Mouse (Mus musculus) C2C12 (cell line): Measurements from ENCODE around the gene Dcbld2. TPM values are rescaled to one million over a fixed set of nuclear protein-coding genes. Genes with fewer than 3 reads are reported as not detected.

ENCODE experiments used
- H3K27me3 ChIP-seq: one replicate; pipeline ENCODE4 v1.6.1; 2011; ENCODE audit not compliant: control insufficient read depth, insufficient read depth, insufficient read length
- H3K36me3 ChIP-seq: one replicate; pipeline ENCODE4 v1.6.1; 2011; ENCODE audit not compliant: control insufficient read depth, insufficient read depth
- H3K4me3 ChIP-seq: one replicate; pipeline ENCODE4 v1.5.1; 2011; ENCODE audit warnings: mild to moderate bottlenecking, control low read depth; ENCODE audit not compliant: poor library complexity, insufficient read depth, severe bottlenecking
- H3K79me2 ChIP-seq: one replicate; pipeline ENCODE4 v1.6.1; 2011; ENCODE audit not compliant: control insufficient read depth, insufficient read depth
- H3K79me3 ChIP-seq: one replicate; pipeline ENCODE4 v1.6.1; 2011; ENCODE audit warnings: low read depth, control low read depth
- H3ac ChIP-seq: one replicate; pipeline ENCODE3; 2011; ENCODE audit warnings: low read depth; ENCODE audit not compliant: control insufficient read depth, insufficient read length
- CEBPB ChIP-seq: IDR thresholded peaks from one replicate; pipeline ENCODE4 v1.6.1; 2011; ENCODE audit warnings: low read depth, mild to moderate bottlenecking, control low read depth, moderate library complexity
- CTCF ChIP-seq: IDR thresholded peaks from one replicate; pipeline ENCODE4 v1.5.1; 2011; ENCODE audit not compliant: control insufficient read depth, insufficient read depth, insufficient read length
- FOSL1 ChIP-seq: IDR thresholded peaks from one replicate; pipeline ENCODE4 v1.8.0; 2011; ENCODE audit warnings: mild to moderate bottlenecking, low read length; ENCODE audit not compliant: poor library complexity, insufficient read depth, severe bottlenecking
- MAX ChIP-seq: IDR thresholded peaks from one replicate; pipeline ENCODE4 v1.6.1; 2011; ENCODE audit warnings: mild to moderate bottlenecking, control low read depth
- MYOD1 ChIP-seq: IDR thresholded peaks from one replicate; pipeline ENCODE4 v1.6.1; 2011; ENCODE audit warnings: low read depth; ENCODE audit not compliant: control insufficient read depth, insufficient read length
- MYOG ChIP-seq: IDR thresholded peaks from one replicate; pipeline ENCODE4 v1.6.1; 2011; ENCODE audit not compliant: control insufficient read depth, insufficient read length; ENCODE audit errors: extremely low read depth
- USF1 ChIP-seq: IDR thresholded peaks from one replicate; pipeline ENCODE4 v1.6.1; 2011; ENCODE audit warnings: low read depth, mild to moderate bottlenecking, control low read depth, moderate library complexity
- polyA plus RNA-seq: library from polyadenylated mRNA; unstranded; fragments of >200 nt; fragmentation: generic; extraction: Trizol; gene quantifications from one replicate; pipeline ENCODE4 v1.2.1, GENCODE M21; 2012; ENCODE audit warnings: missing spikeins

The Dcbld2 gene
- polyA plus RNA-seq, 1 experiment, result 14.1 TPM

- TF ChIP-seq MYOG, result no peak
- peak; percentile 68 for TF ChIP-seq CEBPB
Observed at GRCm38 (mm10) chr16:58432384-58432783, 24.1 kb downstream of the Dcbld2 start.

GRCm38 (mm10) chr16:58444735-58445134 lies 36.5 kb downstream of the Dcbld2 start:
- H3K27me3 ChIP-seq, result no peaks in the 10 kb centered on the region
- no peak for TF ChIP-seq CTCF
- no peak overlapping the region for H3ac ChIP-seq
- H3K4me3 ChIP-seq, result no peak overlapping the region
- H3K79me3 ChIP-seq, result peaks cover 2% of the 10 kb centered on the region
- H3K79me2 ChIP-seq, result peaks cover 13% of the 10 kb centered on the region
- peaks cover 48% of the 10 kb centered on the region for H3K36me3 ChIP-seq

More at GRCm38 (mm10) chr16:58432384-58432783, 24.1 kb downstream of the Dcbld2 start:
- H3K79me3 ChIP-seq, result peaks cover 35% of the 10 kb centered on the region
- H3K79me2 ChIP-seq, result peaks cover 75% of the 10 kb centered on the region
- H3ac ChIP-seq, result no peak overlapping the region
- peaks cover 48% of the 10 kb centered on the region for H3K36me3 ChIP-seq
- no peak overlapping the region for H3K4me3 ChIP-seq
- H3K27me3 ChIP-seq, result no peaks in the 10 kb centered on the region

- TF ChIP-seq CEBPB (no peak), MAX (no peak), FOSL1 (no peak), CTCF (no peak), USF1 (no peak), MYOG (no peak), MYOD1 (no peak)
- Histone ChIP-seq H3K79me3 (peaks cover 2% of the 10 kb centered on the region), H3K79me2 (no peaks in the 10 kb centered on the region), H3K27me3 (no peaks in the 10 kb centered on the region), H3ac (no peak overlapping the region), H3K36me3 (peaks cover 61% of the 10 kb centered on the region), H3K4me3 (no peak overlapping the region)
Observed at GRCm38 (mm10) chr16:58446281-58447259, 38.3 kb downstream of the Dcbld2 start.

GRCm38 (mm10) chr16:58449073-58449472 lies 40.8 kb downstream of the Dcbld2 start:
- Histone ChIP-seq H3K36me3 (peaks cover 76% of the 10 kb centered on the region), H3K27me3 (no peaks in the 10 kb centered on the region), H3K79me2 (no peaks in the 10 kb centered on the region), H3K79me3 (peaks cover 2% of the 10 kb centered on the region), H3ac (no peak overlapping the region), H3K4me3 (no peak overlapping the region)
- TF ChIP-seq MYOG (no peak), MYOD1 (no peak), MAX (no peak)

- peaks cover 87% of the 10 kb centered on the region for H3K36me3 ChIP-seq
- no peaks in the 10 kb centered on the region for H3K27me3 ChIP-seq
- no peak overlapping the region for H3ac ChIP-seq
- no peaks in the 10 kb centered on the region for H3K79me2 ChIP-seq
- TF ChIP-seq MAX, result no peak
- no peak for TF ChIP-seq CEBPB
- no peak for TF ChIP-seq MYOD1
- no peak for TF ChIP-seq MYOG
- TF ChIP-seq CTCF, result no peak
- no peak for TF ChIP-seq USF1
- TF ChIP-seq FOSL1, result no peak
- H3K4me3 ChIP-seq, result no peak overlapping the region
- peaks cover 2% of the 10 kb centered on the region for H3K79me3 ChIP-seq
Observed at GRCm38 (mm10) chr16:58450648-58451047, 42.4 kb downstream of the Dcbld2 start.

- H3K27me3 ChIP-seq, result no peaks in the 10 kb centered on the region
- no peaks in the 10 kb centered on the region for H3K79me2 ChIP-seq
- H3K4me3 ChIP-seq, result no peak overlapping the region
- peaks cover 88% of the 10 kb centered on the region for H3K36me3 ChIP-seq
- no peak for TF ChIP-seq MYOD1
- TF ChIP-seq CTCF, result no peak
- TF ChIP-seq MAX, result no peak
- no peak for TF ChIP-seq USF1
- TF ChIP-seq CEBPB, result no peak
- no peak for TF ChIP-seq FOSL1
- TF ChIP-seq MYOG, result no peak
- no peaks in the 10 kb centered on the region for H3K79me3 ChIP-seq
- H3ac ChIP-seq, result no peak overlapping the region
Observed at GRCm38 (mm10) chr16:58451647-58452046, 43.4 kb downstream of the Dcbld2 start.
